8 mouse cellular contexts compared by ENCODE assay signal in the genomic region with DNA sequence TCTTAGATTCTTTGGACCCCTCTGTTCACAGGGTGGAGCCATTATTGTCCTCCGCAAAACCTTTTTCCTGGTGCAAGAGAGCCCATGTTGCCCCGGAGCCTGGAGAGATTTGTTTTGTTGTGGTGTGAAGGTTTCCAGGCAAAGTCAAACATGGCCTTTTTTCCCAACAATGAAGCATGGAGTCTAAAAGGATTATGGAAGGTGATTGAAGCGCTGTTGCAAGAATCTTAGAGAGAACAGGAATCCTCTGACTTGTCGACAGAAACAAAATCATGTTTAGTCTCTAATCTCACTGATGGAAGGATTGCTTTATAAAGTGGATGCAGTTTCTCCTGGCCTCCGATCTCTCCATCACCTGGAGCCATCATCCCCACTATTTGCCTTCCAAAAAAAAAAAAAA. TPM values are rescaled to one million over a fixed set of nuclear protein-coding genes. Genes with fewer than 3 reads are reported as not detected.
DNase-seq lines count a peak whose midpoint lies in the region; ATAC-seq and TF ChIP-seq lines count a peak whose summit lies in the region.

Syne1 (minus strand) TSS at position 101 of the 400 bp plus-strand sequence.

- peak within 1 kb of the TSS; percentile 85 for H3K27ac ChIP-seq in cerebellum, adult 2 months (ENCODE audit: insufficient read depth, low read length)
- H3K27ac ChIP-seq in hindbrain, embryonic 15.5 days (replicated peaks): peak within 1 kb of the TSS; percentile 90
- peak within 1 kb of the TSS; percentile 58 for H3K27ac ChIP-seq in liver, postnatal 0 days (ENCODE audit: low read depth)

- no peaks in the 10 kb centered on the region for H3K9me3 ChIP-seq in hindbrain, embryonic 15.5 days
- H3K9me3 ChIP-seq in liver, postnatal 0 days (ENCODE audit: low read length): no peaks in the 10 kb centered on the region

- no peak for ATAC-seq in hindbrain, embryonic 15.5 days (ENCODE audit: low FRiP score, low read depth)
- ATAC-seq in liver, postnatal 0 days: no peak

- H3K4me3 ChIP-seq in cerebellum, adult 2 months (replicated peaks; ENCODE audit: insufficient read depth, low read depth, low read length): peak within 1 kb of the TSS; percentile 83
- H3K4me3 ChIP-seq in hindbrain, embryonic 15.5 days: peak within 1 kb of the TSS; percentile 65
- H3K4me3 ChIP-seq in liver, postnatal 0 days (ENCODE audit: low read depth, low read length): peak within 1 kb of the TSS; percentile 44

- H3K4me2 ChIP-seq in hindbrain, embryonic 15.5 days: peak within 1 kb of the TSS; percentile 84
- peak within 1 kb of the TSS; percentile 66 for H3K4me2 ChIP-seq in liver, postnatal 0 days (ENCODE audit: low read depth, low read length)

- no peak for TF ChIP-seq POLR2A in cerebellum, adult 2 months (IDR thresholded peaks at IDR 0.05; ENCODE audit: borderline replicate concordance, insufficient read depth, low read length)

- no peaks in the 10 kb centered on the region for H3K36me3 ChIP-seq in hindbrain, embryonic 15.5 days
- no peaks in the 10 kb centered on the region for H3K36me3 ChIP-seq in liver, postnatal 0 days (replicated peaks; ENCODE audit: insufficient read depth, low read length)

- H3K27me3 ChIP-seq in cerebellum, adult 2 months (ENCODE audit: control insufficient read depth, insufficient read depth, low read length): no peaks in the 10 kb centered on the region
- H3K27me3 ChIP-seq in hindbrain, embryonic 15.5 days: no peaks in the 10 kb centered on the region
- peaks cover 7% of the 10 kb centered on the region for H3K27me3 ChIP-seq in liver, postnatal 0 days (ENCODE audit: insufficient read depth, low read length)

- WGBS in cerebellum, adult 2 months: 86% methylated on average over 5 of the region's 5 CpGs
- WGBS in hindbrain, embryonic 15.5 days: 64% methylated on average over 5 of the region's 5 CpGs
- WGBS in liver, postnatal 0 days (ENCODE audit: insufficient replicate concordance): 77% methylated on average over 5 of the region's 5 CpGs

- no peak for TF ChIP-seq EP300 in liver, postnatal 0 days (IDR thresholded peaks at IDR 0.05; ENCODE audit: low read depth)

- peaks cover 19% of the 10 kb centered on the region; the same call in 1 of the 2 replicates for H3K4me1 ChIP-seq in cerebellum, adult 2 months (ENCODE audit: control insufficient read depth, insufficient read depth, low read length)
- H3K4me1 ChIP-seq in hindbrain, embryonic 15.5 days (replicated peaks): peaks cover 18% of the 10 kb centered on the region
- peaks cover 3% of the 10 kb centered on the region for H3K4me1 ChIP-seq in liver, postnatal 0 days (ENCODE audit: insufficient read depth)

- H3K9ac ChIP-seq in hindbrain, embryonic 15.5 days: peak within 1 kb of the TSS; percentile 87
- peak within 1 kb of the TSS; percentile 18 for H3K9ac ChIP-seq in liver, postnatal 0 days (replicated peaks)

- no peak for TF ChIP-seq CTCF in cerebellum, adult 2 months (IDR thresholded peaks at IDR 0.05; ENCODE audit: borderline replicate concordance, insufficient read depth, low read depth, low read length)
- no peak for TF ChIP-seq CTCF in liver, postnatal 0 days (IDR thresholded peaks at IDR 0.05; ENCODE audit: low read depth)

- no peak for DNase-seq in cerebellum, adult 2 months
- no peak for DNase-seq in cerebellum, postnatal 4 days (ENCODE audit: low spot score in 2 of 2)
- DNase-seq in adrenal gland, adult 8-10 months: no peak
- no peak for DNase-seq in gastrocnemius, adult 18-20 months (ENCODE audit: low spot score)
- no peak for DNase-seq in liver, postnatal 0 days
- DNase-seq in frontal cortex, postnatal 10 days (ENCODE audit: low spot score in 2 of 2): no peak
- no peak for DNase-seq in T-cell, adult 2 months (ENCODE audit: low spot score)

RNA-seq across cellular contexts. Expression of gene Syne1, which starts in this region (rescaled TPM):
- 295 and 355 TPM in 2 replicates for polyA plus RNA-seq in cerebellum, adult 2 months (2012; rRNA removed)
- total RNA-seq in adrenal gland, adult 8-10 months (2022): 10 to 100 TPM; 23.6 to 41.7 (median 31.8) TPM
- 10 to 100 TPM; 52.5 to 56.0 TPM for total RNA-seq in gastrocnemius, adult 18-20 months (2021)
- polyA plus RNA-seq in hindbrain, embryonic 15.5 days (2015; fragmentation: Nextera tagmentation; extraction: Ambion mirVana): 15.2 and 18.5 TPM in 2 replicates
- polyA plus RNA-seq in liver, postnatal 0 days (2015; fragmentation: Nextera tagmentation; extraction: Ambion mirVana): 4.4 and 5.2 TPM in 2 replicates

Comparison
In these comparisons a context has a peak if more than half of its experiments do, and no peak if none do; other contexts are left out.
1. RNA of gene Syne1 (polyA plus RNA-seq): 295 to 355 TPM in cerebellum, adult 2 months; 15.2 to 18.5 TPM in hindbrain, embryonic 15.5 days and 4.4 to 5.2 TPM in liver, postnatal 0 days; every median in the first group is over 10 times any median in the second.
2. Peak in every context shown above with its lines, with median percentiles within 50 percentile points of each other: H3K27ac ChIP-seq and H3K4me3 ChIP-seq.